ENCODE assay signal across 9 mouse cellular contexts in genomic region chr10:77116537-77117455, GRCm38 (mm10). TPM values are rescaled to one million over a fixed set of nuclear protein-coding genes. Genes with fewer than 3 reads are reported as not detected.
DNase-seq lines count a peak whose midpoint lies in the region; ATAC-seq lines count a peak whose summit lies in the region.
"Had no signal": no experiment of that assay in that cellular context is flagged by ENCODE, and none has a peak within 500 bp of the region (broad histone marks: within the 10 kb centered on the region; RNA-seq: fewer than 3 reads in every experiment).

No protein-coding gene starts in this region.

- H3K9ac ChIP-seq in kidney, embryonic 15.5 days = no peak overlapping the region
- no peak overlapping the region for H3K9ac ChIP-seq in embryonic facial prominence, embryonic 14.5 days (ENCODE audit: low read depth, low read length)
- no peak overlapping the region for H3K9ac ChIP-seq in limb, embryonic 15.5 days
- H3K9ac ChIP-seq in neural tube, embryonic 15.5 days (replicated peaks) = no peak overlapping the region
- H3K9ac ChIP-seq: neural tube, embryonic 12.5 days had no signal

- WGBS in kidney, embryonic 15.5 days = 27% methylated on average over 4 of the region's 4 CpGs
- WGBS in embryonic facial prominence, embryonic 14.5 days = 28% methylated on average over 3 of the region's 4 CpGs
- 27% methylated on average over 4 of the region's 4 CpGs for WGBS in limb, embryonic 15.5 days
- 17% methylated on average over 4 of the region's 4 CpGs for WGBS in neural tube, embryonic 15.5 days

- no peaks in the 10 kb centered on the region for H3K9me3 ChIP-seq in kidney, embryonic 15.5 days (replicated peaks)
- H3K9me3 ChIP-seq in embryonic facial prominence, embryonic 14.5 days (ENCODE audit: control insufficient read depth, low read length) = no peaks in the 10 kb centered on the region
- H3K9me3 ChIP-seq in limb, embryonic 15.5 days = 0 out of 2 replicates have a peak, but pooled peaks cover 4% of the 10 kb centered on the region
- no peaks in the 10 kb centered on the region for H3K9me3 ChIP-seq in neural tube, embryonic 15.5 days (replicated peaks)
- H3K9me3 ChIP-seq: neural tube, embryonic 12.5 days had no signal

- H3K4me3 ChIP-seq in kidney, embryonic 15.5 days (replicated peaks) = no peak overlapping the region
- no peak overlapping the region for H3K4me3 ChIP-seq in embryonic facial prominence, embryonic 14.5 days (ENCODE audit: low read depth, low read length)
- H3K4me3 ChIP-seq in limb, embryonic 15.5 days = no peak overlapping the region
- H3K4me3 ChIP-seq in neural tube, embryonic 15.5 days (replicated peaks) = no peak overlapping the region
- H3K4me3 ChIP-seq: neural tube, embryonic 12.5 days had no signal

- ATAC-seq in kidney, embryonic 15.5 days (replicated peaks; ENCODE audit: low FRiP score) = peak; percentile 52
- ATAC-seq in embryonic facial prominence, embryonic 14.5 days (ENCODE audit: low read depth) = peak; percentile 55; the same call in 1 of the 2 replicates
- ATAC-seq in limb, embryonic 15.5 days (ENCODE audit: insufficient number of reproducible peaks, low FRiP score, low TSS enrichment, low read depth) = peak; percentile 12; the same call in 1 of the 2 replicates
- no peak for ATAC-seq in neural tube, embryonic 15.5 days (ENCODE audit: low FRiP score)

- H3K4me1 ChIP-seq in kidney, embryonic 15.5 days = peaks cover 83% of the 10 kb centered on the region
- peaks cover 8% of the 10 kb centered on the region; the same call in 1 of the 2 replicates for H3K4me1 ChIP-seq in embryonic facial prominence, embryonic 14.5 days (ENCODE audit: control insufficient read depth, insufficient read depth, low read length)
- peaks cover 35% of the 10 kb centered on the region for H3K4me1 ChIP-seq in limb, embryonic 15.5 days
- H3K4me1 ChIP-seq in neural tube, embryonic 15.5 days = peaks cover 10% of the 10 kb centered on the region

- no peaks in the 10 kb centered on the region for H3K36me3 ChIP-seq in kidney, embryonic 15.5 days
- H3K36me3 ChIP-seq in embryonic facial prominence, embryonic 14.5 days (ENCODE audit: control insufficient read depth, insufficient read depth, low read length) = no peaks in the 10 kb centered on the region
- no peaks in the 10 kb centered on the region for H3K36me3 ChIP-seq in limb, embryonic 15.5 days
- no peaks in the 10 kb centered on the region for H3K36me3 ChIP-seq in neural tube, embryonic 15.5 days
- H3K36me3 ChIP-seq: neural tube, embryonic 12.5 days had no signal

- H3K27ac ChIP-seq in kidney, embryonic 15.5 days = peak overlapping the region; percentile 86
- H3K27ac ChIP-seq in embryonic facial prominence, embryonic 14.5 days (replicated peaks; ENCODE audit: low read depth, low read length) = 0 out of 2 replicates have a peak overlapping the region, but pooled peaks have one; percentile 36
- peak overlapping the region; percentile 33; the same call in 1 of the 2 replicates for H3K27ac ChIP-seq in limb, embryonic 15.5 days
- H3K27ac ChIP-seq in neural tube, embryonic 15.5 days (replicated peaks) = 0 out of 2 replicates have a peak overlapping the region, but pooled peaks have one; percentile 18
- H3K27ac ChIP-seq: neural tube, embryonic 12.5 days had no signal

- no peaks in the 10 kb centered on the region for H3K27me3 ChIP-seq in kidney, embryonic 15.5 days
- no peaks in the 10 kb centered on the region for H3K27me3 ChIP-seq in embryonic facial prominence, embryonic 14.5 days (replicated peaks; ENCODE audit: control insufficient read depth, insufficient read depth, low read length)
- H3K27me3 ChIP-seq in limb, embryonic 15.5 days = no peaks in the 10 kb centered on the region
- no peaks in the 10 kb centered on the region for H3K27me3 ChIP-seq in neural tube, embryonic 15.5 days (replicated peaks)
- H3K27me3 ChIP-seq: neural tube, embryonic 12.5 days had no signal

- H3K4me2 ChIP-seq in kidney, embryonic 15.5 days = no peak overlapping the region
- H3K4me2 ChIP-seq in embryonic facial prominence, embryonic 14.5 days (ENCODE audit: low read depth, low read length) = no peak overlapping the region
- no peak overlapping the region for H3K4me2 ChIP-seq in limb, embryonic 15.5 days
- no peak overlapping the region for H3K4me2 ChIP-seq in neural tube, embryonic 15.5 days
- H3K4me2 ChIP-seq: neural tube, embryonic 12.5 days had no signal

- no peak for DNase-seq in kidney, adult 18-20 months
- DNase-seq in embryonic facial prominence, embryonic 14.5 days (ENCODE audit: low spot score) = peak; percentile 57
- DNase-seq in layer of hippocampus, adult 9-10 months (ENCODE audit: low spot score) = no peak
- DNase-seq in spleen, postnatal 14 days (ENCODE audit: low spot score in 2 of 2) = no peak
- no peak for DNase-seq in right cerebral cortex, adult 18-20 months

RNA-seq across cellular contexts. Expression of gene Col18a1, which starts 49.6 kb away (rescaled TPM):
- polyA plus RNA-seq in kidney, embryonic 15.5 days (2015; fragmentation: Nextera tagmentation; extraction: Ambion mirVana) = 195 and 206 TPM in 2 replicates
- 77.8 and 94.5 TPM in 2 replicates for polyA plus RNA-seq in embryonic facial prominence, embryonic 14.5 days (2014; fragmentation: Nextera tagmentation; extraction: Ambion mirVana)
- 93.5 and 100.0 TPM in 2 replicates for polyA plus RNA-seq in limb, embryonic 15.5 days (2015; fragmentation: Nextera tagmentation; extraction: Ambion mirVana)
- polyA plus RNA-seq in neural tube, embryonic 15.5 days (2015; fragmentation: Nextera tagmentation; extraction: Ambion mirVana) = 37.5 and 48.2 TPM in 2 replicates

Comparison
In these comparisons a context has a peak if more than half of its experiments do, and no peak if none do; other contexts are left out.
1. H3K27ac ChIP-seq: peak in every context shown above with its lines; median percentile 86 in kidney, embryonic 15.5 days; 36 in embryonic facial prominence, embryonic 14.5 days; 33 in limb, embryonic 15.5 days; 18 in neural tube, embryonic 15.5 days.